Mouse (Mus musculus) spleen, adult 2 months (tissue): ENCODE measurements at regions not wholly inside any gene's neighbourhood (a gene's known extent, or its start where the extent isn't known, plus 50 kb on each side); places are given as distances from the start of the nearest gene placed in this dataset.

ENCODE experiments used
- CTCF ChIP-seq: fragments of 200-500 bp; IDR thresholded peaks from 2 replicates; pipeline ENCODE4 v1.5.1; 2011; ENCODE audit warnings: mild to moderate bottlenecking, inconsistent platforms; ENCODE audit not compliant: insufficient read depth, insufficient read length, insufficient replicate concordance; ENCODE audit errors: extremely low read depth
- POLR2A ChIP-seq: fragments of 200-500 bp; IDR thresholded peaks from 2 replicates; pipeline ENCODE4 v1.6.1; 2011; ENCODE audit warnings: low read depth, low read length, inconsistent platforms

DNA sequence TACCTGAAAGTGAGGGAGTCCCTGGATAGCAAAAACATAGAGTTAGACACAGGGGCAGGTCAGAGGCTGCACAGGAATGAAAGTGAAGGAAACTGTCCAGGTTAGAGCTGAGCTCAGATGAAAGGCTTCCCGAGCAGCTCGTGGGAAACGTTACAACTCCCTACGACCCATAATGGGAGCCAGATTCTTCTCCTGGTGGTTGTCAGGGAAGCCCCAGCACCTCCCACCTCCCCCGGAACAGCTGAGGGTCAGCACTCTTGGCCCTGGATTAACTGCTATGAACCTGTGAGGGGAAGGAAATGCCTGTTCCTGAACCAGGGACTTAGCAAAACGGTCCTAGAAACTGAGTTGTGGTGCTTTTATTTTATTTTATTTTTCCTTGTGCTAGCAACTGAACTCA, 397.2 kb downstream of the Zfp536 start:
- TF ChIP-seq POLR2A (no peak), CTCF (no peak)
